Mouse (Mus musculus) cerebellum, adult 2 months (tissue): ENCODE measurements around the gene Shpk.

Experiments used
- CTCF ChIP-seq: fragments of 200-500 bp; IDR thresholded peaks from 2 replicates; pipeline ENCODE4 v1.5.1; 2011; ENCODE audit warnings: low read depth, mild to moderate bottlenecking, control low read depth, low read length, moderate library complexity, borderline replicate concordance; ENCODE audit not compliant: insufficient read depth
- POLR2A ChIP-seq: fragments of 200-500 bp; IDR thresholded peaks from 2 replicates; pipeline ENCODE4 v1.6.1; 2011; ENCODE audit warnings: low read length, control low read depth, borderline replicate concordance; ENCODE audit not compliant: insufficient read depth

- TF ChIP-seq CTCF (no peak), POLR2A (no peak)
These were observed 13.2 kb upstream of the Shpk start for GRCm38 (mm10) chr11:73185872-73186615.
